Mouse (Mus musculus) skeletal muscle tissue, adult 2 months (tissue): ENCODE data around the gene Sf3b1.
"Not testable (repeated sequence)": the region's sequence is repeated elsewhere in the genome, so short reads cannot be mapped to it uniquely, and the experiment has no call there.

ENCODE experiments used
- DNase-seq: peaks from one replicate; pipeline ENCODE4 v3.0.0-alpha.2; 2012; ENCODE audit warnings: low read depth, low spot score

Sf3b1 gene

DNA sequence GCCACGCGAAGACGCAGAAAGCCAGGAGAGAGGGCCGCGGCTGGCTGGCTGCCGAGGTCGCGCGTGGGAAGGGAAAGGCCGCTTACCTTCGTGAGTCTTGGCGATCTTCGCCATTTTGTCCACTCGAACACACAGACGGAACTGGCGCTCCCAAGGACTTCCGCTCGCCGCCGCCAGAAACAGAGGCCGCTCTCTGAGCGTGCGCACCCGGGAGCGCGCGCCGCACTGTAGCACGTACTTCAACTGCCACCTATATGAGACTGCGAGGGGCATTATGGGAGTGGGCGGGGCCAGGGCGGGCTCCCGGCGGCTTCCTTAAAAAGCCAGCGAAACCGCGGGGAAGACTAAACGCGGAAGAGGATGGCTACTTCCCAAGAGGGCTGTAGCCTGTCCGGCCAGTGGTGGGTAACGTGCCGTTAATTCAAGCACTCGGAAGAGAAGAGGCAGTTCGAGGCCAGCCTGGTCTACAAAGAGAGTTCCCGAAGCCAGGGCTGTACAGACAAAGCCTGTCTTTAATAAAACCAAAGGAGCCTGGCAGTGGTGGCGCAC lies at the start of gene Sf3b1:
Gene Sf3b1, minus strand, starts transcription at position 229 of the 549 bp plus-strand sequence.
- DNase-seq, result peak; percentile 97

GRCm38 (mm10) chr1:55076395-55076743 lies 49.1 kb upstream of the Sf3b1 start:
- no peak for DNase-seq

DNA sequence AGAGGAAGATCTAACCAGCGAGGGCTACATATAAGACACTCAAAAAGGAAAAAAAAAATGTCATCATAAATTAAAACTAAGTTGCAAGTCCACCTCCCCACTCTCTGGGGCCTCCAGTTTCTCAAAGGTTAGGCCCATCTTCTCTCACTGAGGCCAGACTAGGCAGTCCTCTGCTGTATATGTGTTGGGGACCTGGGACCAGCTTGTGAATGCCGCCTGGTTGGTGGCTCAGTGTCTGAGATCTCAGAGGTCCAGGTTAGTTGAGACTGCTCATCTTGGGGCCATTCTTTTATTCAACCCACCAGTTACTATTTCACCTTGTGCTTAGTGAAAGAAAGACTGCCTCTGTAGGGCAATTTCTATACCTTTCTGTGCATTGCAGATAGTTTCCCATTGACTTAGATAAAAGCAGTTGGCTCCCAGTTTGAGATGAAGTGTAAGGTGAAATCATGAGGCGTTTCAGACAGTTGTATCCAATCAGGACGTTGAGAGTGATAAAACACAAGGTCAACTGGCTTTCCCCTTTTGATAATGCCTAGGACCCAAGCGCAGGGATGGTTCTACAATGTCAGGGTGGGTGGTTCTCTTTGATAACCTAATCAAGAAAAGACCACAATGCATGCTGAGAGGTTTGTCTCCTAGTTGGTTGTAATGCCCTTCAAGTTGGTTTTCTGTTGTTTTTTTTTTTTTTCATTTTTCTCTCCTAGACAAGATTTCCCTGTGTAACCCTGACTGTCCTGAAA lies 48.5 kb upstream of the Sf3b1 start:
- no peak for DNase-seq

- DNase-seq, result no peak
Measured at GRCm38 (mm10) chr1:55074757-55075156, 47.5 kb upstream of the Sf3b1 start.

GRCm38 (mm10) chr1:55072328-55072727 lies 45.0 kb upstream of the Sf3b1 start:
- DNase-seq, result not testable (repeated sequence)

- DNase-seq, result no peak
Measured at GRCm38 (mm10) chr1:55061772-55062171, 34.5 kb upstream of the Sf3b1 start.

DNA sequence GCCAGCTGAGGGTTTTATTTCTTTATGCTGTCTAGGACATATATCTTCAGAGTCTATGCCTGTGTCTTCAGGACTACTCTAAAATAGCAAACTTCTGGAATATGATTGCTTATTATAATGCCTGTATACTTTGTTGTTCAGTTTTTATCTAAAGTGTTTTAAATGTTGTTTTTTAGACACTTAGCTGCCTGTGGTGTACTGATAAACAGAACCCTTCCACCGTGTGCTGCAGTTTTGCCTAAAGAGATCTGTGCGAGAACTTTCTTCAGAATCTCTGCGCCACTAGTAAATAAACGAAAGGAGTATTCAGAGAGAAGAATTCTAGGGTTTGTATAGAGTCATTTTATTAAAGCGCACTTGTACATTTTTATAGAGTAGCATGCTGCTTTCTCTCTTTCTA lies 33.8 kb upstream of the Sf3b1 start:
- no peak for DNase-seq

- not testable (repeated sequence) for DNase-seq
Measured at GRCm38 (mm10) chr1:55058383-55058782, 31.1 kb upstream of the Sf3b1 start.

DNA sequence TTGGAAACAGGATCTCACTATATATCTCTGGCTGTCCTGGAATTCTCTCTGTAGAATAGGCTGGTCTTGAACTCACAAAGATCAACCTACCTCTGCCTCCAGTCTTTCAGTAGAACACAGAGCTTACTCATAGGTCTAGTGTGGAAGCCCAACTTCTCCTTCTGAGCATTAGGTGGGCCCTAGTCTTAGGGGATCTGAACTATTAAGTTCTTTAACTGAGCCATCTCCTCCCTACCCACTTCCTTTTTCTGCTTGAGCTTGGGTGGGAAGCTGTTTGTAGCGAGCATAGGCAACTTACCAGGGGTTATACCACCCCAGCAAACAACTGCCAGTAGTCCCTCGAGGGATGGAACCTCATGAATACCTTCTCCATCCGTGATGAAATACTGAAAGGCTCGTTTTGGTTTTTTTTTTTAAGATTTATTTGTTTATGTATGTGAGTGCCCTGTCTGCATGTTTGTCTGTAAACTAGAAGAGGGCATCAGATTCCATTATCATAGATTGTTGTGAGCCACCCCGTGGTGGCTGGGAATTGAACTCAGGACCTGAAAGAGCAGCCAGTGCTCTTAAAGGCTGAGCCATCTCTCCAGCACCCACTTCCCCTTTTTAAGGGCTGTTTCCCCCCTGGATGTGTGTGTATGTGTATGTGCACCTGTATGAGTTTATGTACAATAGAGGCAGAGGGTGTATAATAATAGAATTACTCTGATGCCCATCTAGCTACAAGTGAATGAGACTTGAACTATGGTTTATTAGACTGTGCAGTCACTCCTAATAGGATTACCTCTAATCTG lies 28.2 kb upstream of the Sf3b1 start:
- no peak for DNase-seq

DNA sequence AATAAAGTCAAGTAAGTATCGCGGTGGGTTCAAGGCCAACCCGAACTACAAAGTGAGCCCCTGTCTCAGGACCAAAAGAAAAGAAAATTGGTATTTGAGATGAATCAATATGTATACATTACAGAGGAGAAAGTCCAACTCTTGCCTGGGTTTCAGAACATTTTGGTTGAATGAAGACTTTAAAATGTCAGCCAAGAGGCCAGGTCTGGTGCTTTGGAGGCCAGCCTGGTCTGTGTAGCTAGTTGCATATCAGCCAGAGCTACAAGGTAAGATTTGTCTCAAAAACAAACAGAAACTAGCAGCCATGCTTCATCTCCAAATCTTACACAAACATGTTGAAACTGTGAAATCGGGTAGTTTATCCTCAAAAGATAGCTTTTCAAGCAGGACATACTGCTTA lies 26.3 kb upstream of the Sf3b1 start:
- DNase-seq, result no peak

GRCm38 (mm10) chr1:55053005-55053404 lies 25.7 kb upstream of the Sf3b1 start:
- peak; percentile 72 for DNase-seq

GRCm38 (mm10) chr1:55052355-55052953 lies 25.2 kb upstream of the Sf3b1 start, which contains the start of gene Coq10b:
TSS of gene Coq10b (plus strand) at chr1:55052770.
- peak; percentile 100 for DNase-seq

GRCm38 (mm10) chr1:55051671-55052070 lies 24.4 kb upstream of the Sf3b1 start:
- DNase-seq, result no peak

GRCm38 (mm10) chr1:55048841-55049587 lies 21.7 kb upstream of the Sf3b1 start:
- DNase-seq, result no peak

- no peak for DNase-seq
Measured at GRCm38 (mm10) chr1:55043164-55043563, 15.9 kb upstream of the Sf3b1 start.

GRCm38 (mm10) chr1:55042246-55042645 lies 15.0 kb upstream of the Sf3b1 start:
- DNase-seq, result no peak

- no peak for DNase-seq
Measured at GRCm38 (mm10) chr1:55041691-55042090, 14.4 kb upstream of the Sf3b1 start.

DNA sequence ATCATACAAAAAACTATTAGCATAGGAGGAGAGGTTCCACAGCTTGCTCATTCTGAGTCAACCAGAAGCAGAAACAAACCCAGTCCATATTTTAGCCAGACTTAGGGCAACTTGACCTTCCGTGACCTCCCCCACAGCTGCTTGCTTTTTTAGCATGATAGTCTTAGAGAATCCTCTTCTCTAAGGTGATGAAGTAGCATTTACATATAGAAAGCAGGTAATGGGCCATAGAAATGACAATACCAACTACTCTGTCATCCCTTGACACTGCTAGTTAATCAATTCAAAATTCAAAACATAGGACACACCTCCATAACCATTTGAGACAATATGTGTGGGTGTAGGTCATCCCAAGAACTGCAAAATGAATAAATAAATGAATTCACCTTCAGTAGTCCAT lies 12.7 kb upstream of the Sf3b1 start:
- no peak for DNase-seq

- DNase-seq, result no peak
Measured at GRCm38 (mm10) chr1:55031026-55031779, 3.9 kb upstream of the Sf3b1 start.

DNA sequence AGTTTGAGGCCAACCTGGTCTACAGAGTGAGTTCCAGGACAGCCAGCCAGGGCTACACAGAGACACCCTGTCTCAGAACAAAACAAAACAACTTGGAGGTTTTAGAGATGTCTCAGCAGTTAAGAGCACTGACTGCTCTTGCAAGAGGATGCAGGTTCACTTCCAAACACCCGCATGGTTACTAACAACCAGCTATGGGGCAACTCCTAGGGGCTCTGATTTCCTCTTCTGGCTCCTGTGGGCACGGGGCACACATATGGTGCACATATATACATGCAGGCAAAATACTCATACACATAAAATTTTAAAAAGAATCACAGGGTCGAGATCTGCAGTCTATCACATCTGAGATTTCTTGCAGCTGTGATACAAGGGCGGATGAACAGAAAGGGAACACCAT lies 2.2 kb upstream of the Sf3b1 start:
- DNase-seq, result no peak
